Mouse (Mus musculus) right cerebral cortex, postnatal 4 days (tissue): ENCODE results near the gene Fmo3.

Source experiments
- DNase-seq: peaks from one replicate; pipeline ENCODE4 v3.0.0-alpha.2; 2022

Fmo3 gene

DNA sequence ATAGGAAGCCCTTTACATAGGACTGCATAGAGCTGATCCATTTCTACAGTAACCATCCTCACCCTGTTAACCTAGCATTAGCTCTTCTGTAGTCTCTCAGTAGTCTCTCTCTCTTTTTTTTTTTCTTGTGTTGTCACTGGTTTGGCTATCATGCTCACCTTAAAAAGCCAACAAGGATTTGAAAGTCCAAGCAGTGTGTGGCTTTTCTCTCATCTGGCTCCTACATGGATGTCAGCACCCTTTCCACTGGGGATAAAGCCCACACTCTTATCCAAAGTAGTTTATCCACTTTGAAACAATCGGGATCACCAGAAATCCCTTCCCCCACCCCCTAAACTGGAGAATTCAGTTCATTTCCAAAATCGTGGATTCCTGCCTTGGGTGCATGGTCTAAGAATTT is 53.7 kb downstream of the Fmo3 start:
- DNase-seq: no peak

DNA sequence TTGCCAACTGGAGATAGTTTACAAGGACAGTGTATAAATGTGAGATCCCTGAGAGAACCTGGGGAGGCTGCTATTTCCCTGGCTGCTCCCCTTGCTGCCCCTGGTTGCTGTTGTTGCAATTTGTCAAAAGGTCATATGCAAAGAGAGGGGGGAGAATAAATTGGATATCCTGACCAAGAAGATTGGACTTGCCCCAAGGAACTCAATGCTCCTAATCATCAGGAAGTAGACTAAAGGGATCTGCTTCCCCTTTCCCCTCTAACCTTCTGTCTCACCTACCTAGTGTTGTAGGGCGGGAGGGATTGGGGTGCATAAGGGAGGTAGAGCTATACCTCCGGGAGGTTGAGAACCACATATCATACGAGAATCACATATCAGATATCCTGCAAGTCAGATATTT is 55.2 kb downstream of the Fmo3 start:
- DNase-seq: no peak

DNA sequence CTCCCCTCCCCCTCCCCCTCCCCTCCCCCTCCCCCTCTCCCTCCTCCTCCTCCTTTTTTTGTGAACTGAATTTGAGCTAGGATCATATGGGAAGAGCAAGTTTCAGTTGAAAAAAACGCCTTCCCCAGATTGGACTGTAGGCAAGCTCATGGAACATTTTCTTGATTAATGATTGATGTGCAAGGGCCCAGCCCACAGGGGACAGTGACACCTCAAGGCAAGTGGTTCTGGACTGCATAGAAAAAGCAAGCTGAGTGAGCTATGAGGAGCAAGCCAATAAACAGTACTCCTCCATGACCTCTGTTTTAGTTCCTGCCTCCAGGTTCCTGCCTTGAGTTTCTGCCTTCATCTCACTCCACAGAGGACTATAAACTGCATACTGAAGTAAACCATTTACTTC is 59.2 kb downstream of the Fmo3 start:
- no peak for DNase-seq

DNA sequence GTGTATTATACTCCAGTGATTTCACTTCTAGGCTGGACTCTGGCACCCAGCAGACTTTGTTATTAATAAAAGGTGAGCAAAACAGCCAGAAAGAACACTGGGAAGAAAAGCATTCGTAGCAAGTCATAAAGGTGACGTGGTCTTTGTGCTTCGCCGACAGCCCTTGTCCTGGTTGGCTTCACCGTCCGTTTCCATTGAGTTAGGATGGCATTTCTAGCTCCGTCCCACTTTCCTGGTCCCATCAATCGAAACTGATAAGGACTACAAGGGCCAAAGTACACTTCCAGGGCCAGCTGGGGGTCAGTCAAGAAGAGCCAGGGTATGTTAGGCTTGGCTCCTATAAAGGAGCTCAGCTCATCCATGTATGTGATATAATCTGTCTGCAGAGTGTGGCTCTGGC is 67.7 kb downstream of the Fmo3 start:
- DNase-seq: no peak

DNA sequence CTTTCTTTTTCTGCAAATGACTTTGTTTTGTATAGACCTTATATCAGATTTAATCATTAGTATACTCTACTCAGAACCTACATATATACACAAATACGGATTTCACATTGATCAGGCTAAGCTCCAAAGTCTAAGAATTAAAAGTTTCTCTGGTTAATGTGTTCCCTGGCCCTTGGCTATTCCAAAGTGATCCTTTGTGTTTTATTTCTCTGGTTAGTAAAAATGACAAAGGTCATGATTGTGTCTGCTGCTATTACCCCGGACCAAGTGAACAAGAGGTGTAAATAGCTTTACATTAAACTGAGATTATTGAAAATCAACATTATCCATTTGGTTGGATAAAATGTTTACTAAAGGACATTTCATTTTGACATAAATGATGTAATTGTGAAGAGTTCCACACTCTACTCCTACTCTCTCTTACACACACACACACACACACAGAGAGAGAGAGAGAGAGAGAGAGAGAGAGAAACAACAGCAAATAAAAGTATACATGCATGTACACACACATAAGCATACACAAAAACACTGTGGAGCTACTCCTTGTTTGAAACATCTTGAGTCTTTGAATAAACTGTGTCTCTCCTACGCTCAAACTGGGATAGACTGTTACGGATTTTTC is 69.3 kb downstream of the Fmo3 start:
- no peak for DNase-seq

DNA sequence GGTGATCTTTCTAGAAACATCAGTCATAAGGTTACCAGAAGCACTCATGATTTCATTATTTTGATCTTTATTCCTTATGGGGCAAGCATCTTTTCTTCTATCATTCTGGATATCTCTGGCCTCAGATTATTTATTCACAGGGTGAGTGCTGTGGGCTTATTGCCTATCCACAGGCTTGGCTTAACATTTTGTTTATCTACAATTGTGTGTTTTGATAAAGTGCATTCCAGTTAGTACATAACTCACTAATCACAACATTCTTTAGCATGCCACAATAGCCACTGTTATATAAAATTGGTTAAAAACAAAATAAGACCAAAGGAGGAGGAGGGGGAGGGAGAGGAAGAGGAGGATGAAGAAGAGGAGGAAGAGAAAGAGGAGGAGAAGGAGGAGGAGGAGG is 72.2 kb downstream of the Fmo3 start:
- DNase-seq: no peak
